Mouse (Mus musculus) erythroblast, embryonic 14.5 days (primary cell): ENCODE measurements around the gene Gm4779. TPM values are rescaled to one million over a fixed set of nuclear protein-coding genes. Genes with fewer than 3 reads are reported as not detected.

Experiments used
- H3K27me3 ChIP-seq: 2 replicates; pipeline ENCODE4 v1.6.1; 2012; ENCODE audit warnings: inconsistent platforms; ENCODE audit not compliant: control insufficient read depth
- H3K36me3 ChIP-seq: 2 replicates; pipeline ENCODE4 v1.6.1; 2012; ENCODE audit warnings: mild to moderate bottlenecking, inconsistent platforms; ENCODE audit not compliant: control insufficient read depth
- H3K4me1 ChIP-seq: 2 replicates; pipeline ENCODE4 v1.6.1; 2012; ENCODE audit warnings: inconsistent platforms; ENCODE audit not compliant: control insufficient read depth
- H3K4me3 ChIP-seq: replicated peaks from 2 replicates; pipeline ENCODE3; 2012; ENCODE audit warnings: moderate library complexity, mild to moderate bottlenecking, inconsistent platforms
- H3K9me3 ChIP-seq: 2 replicates; pipeline ENCODE4 v1.6.1; 2012; ENCODE audit warnings: low read length, inconsistent platforms, mixed read lengths; ENCODE audit not compliant: control insufficient read depth
- GATA1 ChIP-seq: IDR thresholded peaks from 2 replicates; pipeline ENCODE4 v1.6.1; 2012; ENCODE audit warnings: low read length, inconsistent platforms, mixed read lengths
- TAL1 ChIP-seq: IDR thresholded peaks from 3 replicates; pipeline ENCODE4 v1.6.1; 2012; ENCODE audit warnings: low read length, inconsistent platforms, mixed read lengths
- polyA plus RNA-seq: library from polyadenylated mRNA; stranded (reverse); fragments of >175 nt; gene quantifications from 2 replicates; pipeline ENCODE4 v1.2.3, GENCODE M21; 2012

The Gm4779 gene
- polyA plus RNA-seq, 1 experiment = not detected

DNA sequence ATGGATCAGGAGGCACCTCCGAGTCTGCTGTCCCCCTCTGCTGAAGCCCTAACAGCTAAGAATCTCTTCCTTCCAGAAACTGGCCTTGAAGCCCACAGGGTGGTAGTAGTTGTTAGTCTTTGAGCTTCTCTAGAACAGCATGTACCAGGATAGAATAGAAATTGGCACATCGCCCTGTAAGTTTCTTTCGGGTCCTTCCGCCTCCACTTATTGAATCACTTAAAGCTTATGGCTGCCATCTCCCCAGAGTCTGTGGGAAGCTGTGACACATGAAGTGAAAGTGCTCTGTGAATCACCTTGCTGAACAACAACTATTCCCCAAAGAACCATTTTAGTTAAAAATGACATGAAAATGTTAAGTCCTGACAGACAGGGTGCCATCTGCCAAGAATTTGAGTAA lies 29.1 kb downstream of the Gm4779 start:
- Histone ChIP-seq H3K27me3 (no peaks in the 10 kb centered on the region; the same call in 1 of the 2 replicates), H3K9me3 (no peaks in the 10 kb centered on the region), H3K36me3 (no peaks in the 10 kb centered on the region), H3K4me1 (no peaks in the 10 kb centered on the region), H3K4me3 (no peak overlapping the region)
- TF ChIP-seq GATA1 = no peak
- no peak for TF ChIP-seq TAL1

DNA sequence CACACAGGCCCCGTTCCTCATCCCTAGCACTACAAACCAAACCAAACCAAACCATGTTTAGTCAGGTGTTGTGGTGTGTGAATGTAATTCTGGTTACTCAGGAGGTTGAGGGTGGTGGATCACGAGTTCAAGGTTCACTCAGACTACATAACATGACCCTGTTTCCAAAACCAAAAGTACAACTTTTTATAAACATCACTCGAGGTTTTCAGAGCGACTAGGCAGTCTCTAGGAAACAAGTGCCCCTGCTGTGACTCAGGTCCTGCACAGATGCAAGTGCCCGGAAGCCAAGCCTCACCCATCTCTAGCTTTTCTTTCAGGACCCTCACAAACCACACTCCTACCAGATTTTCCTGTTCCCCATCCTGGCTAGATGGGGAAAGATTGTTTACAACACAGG lies 29.6 kb downstream of the Gm4779 start:
- Histone ChIP-seq H3K4me3 (no peak overlapping the region), H3K36me3 (no peaks in the 10 kb centered on the region), H3K9me3 (no peaks in the 10 kb centered on the region), H3K27me3 (no peaks in the 10 kb centered on the region; the same call in 1 of the 2 replicates), H3K4me1 (no peaks in the 10 kb centered on the region)
- TF ChIP-seq GATA1 (no peak), TAL1 (no peak)

DNA sequence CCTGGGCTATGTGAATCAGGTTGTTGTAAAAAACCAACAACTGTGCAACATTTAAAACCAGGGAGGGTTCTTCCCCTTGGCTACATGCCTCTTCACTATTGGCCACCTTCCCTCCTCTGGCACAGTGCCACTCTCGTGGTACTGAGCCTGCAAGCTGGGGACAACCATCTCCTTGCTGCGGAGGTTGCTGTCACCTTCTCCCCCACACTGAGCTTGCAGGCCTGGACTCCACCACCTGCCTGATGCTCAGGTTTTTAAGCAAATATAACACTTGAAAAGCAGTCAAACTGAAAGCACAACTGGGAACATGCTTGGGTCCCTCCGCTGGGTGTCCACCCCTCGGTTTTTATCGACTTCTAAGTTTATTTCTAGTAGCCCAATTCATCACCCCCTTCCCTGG lies 39.7 kb downstream of the Gm4779 start:
- TF ChIP-seq TAL1 (no peak), GATA1 (no peak)
- Histone ChIP-seq H3K4me3 (no peak overlapping the region), H3K27me3 (no peaks in the 10 kb centered on the region; the same call in 1 of the 2 replicates), H3K9me3 (no peaks in the 10 kb centered on the region), H3K4me1 (no peaks in the 10 kb centered on the region), H3K36me3 (no peaks in the 10 kb centered on the region)

DNA sequence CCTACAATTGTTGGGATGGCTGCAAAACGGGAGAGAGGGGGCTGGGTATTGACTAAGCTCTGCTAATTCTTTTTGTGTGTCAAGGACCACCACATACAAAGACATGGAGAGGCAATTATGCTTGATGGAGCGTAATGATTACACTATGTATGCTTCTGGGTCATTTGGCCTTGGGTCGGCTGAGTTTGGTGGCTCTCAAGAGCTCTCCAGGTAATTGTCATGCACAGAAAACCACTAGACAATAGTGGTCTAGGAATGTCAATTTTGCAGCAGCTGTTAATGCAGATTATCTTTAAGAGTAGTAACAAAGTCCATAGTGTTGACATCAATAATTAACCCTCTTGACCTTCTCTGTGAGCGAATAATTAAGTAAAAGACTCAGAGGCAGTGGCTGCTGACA lies 44.1 kb downstream of the Gm4779 start:
- Histone ChIP-seq H3K4me1 (no peaks in the 10 kb centered on the region), H3K9me3 (no peaks in the 10 kb centered on the region), H3K27me3 (no peaks in the 10 kb centered on the region; the same call in 1 of the 2 replicates), H3K36me3 (no peaks in the 10 kb centered on the region), H3K4me3 (no peak overlapping the region)
- TF ChIP-seq GATA1 (no peak), TAL1 (no peak)

DNA sequence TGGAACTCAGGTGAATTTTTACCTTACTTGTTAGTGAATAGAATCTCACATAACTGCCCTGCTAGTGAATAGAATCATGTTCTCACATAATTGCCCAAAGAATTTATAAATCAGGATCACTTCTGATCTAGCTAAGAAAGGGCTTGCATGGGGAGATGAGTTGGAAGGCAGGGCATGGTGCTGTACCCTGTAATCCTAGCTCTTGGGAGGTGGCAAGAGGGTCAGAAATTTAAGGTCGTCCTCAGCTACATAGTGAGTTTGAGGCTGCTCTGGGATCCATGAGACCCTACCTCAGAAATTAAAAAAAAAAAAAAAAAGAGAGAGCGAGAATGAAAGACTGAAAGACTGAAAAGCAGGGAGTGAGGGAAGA lies 53.2 kb downstream of the Gm4779 start:
- Histone ChIP-seq H3K4me3 (no peak overlapping the region), H3K36me3 (no peaks in the 10 kb centered on the region), H3K27me3 (no peaks in the 10 kb centered on the region; the same call in 1 of the 2 replicates), H3K9me3 (no peaks in the 10 kb centered on the region), H3K4me1 (no peaks in the 10 kb centered on the region)
- TF ChIP-seq TAL1 (no peak), GATA1 (no peak)

DNA sequence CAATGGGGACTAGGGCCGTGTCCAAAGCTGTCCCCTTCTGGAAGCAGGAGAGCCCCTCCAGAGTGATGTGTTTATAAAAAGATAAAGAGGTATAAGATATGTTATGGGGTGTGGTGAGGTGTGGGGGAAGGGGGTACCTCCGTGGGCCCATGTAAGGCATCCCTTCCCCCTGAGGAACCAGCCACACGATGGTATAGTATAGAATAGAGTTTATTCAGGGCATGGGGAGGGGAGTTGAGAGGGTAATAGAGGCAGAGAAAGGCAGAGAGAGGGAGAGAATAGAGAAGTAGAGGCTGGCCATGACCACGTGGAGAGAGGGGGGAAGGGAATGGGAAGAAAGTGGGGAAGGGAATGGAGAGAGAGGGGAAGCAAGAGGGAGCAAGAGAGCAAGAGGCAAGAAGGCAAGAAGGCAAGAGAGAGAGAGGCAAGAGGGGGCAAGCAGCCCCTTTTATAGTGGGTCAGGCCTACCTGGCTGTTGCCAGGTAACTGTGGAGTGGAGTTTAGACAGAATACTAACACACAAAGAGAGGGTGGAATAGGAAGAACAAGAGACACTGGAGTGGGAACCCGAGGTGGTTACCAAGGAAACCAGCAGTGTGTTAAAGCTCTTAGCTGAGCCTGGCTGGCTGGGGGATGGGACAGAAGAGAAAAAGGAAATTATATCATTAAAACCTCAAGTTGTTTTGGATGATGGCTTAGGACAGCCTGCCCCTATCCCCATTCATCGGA lies 53.7 kb downstream of the Gm4779 start:
- Histone ChIP-seq H3K4me1 (no peaks in the 10 kb centered on the region), H3K27me3 (no peaks in the 10 kb centered on the region; the same call in 1 of the 2 replicates), H3K4me3 (no peak overlapping the region), H3K36me3 (no peaks in the 10 kb centered on the region), H3K9me3 (no peaks in the 10 kb centered on the region)
- TF ChIP-seq GATA1 (no peak), TAL1 (no peak)

Other genes starting within 250 kb of the Gm4779 start
- 0.14 and 0.38 TPM in 2 replicates for gene Ogt, start 154.4 kb downstream of the Gm4779 start, polyA plus RNA-seq
- not detected in 2 replicates for gene Cxcr3, start 60.2 kb downstream of the Gm4779 start, polyA plus RNA-seq
- gene 8030474K03Rik, start 233 bp upstream of the Gm4779 start, polyA plus RNA-seq = not detected in 2 replicates
- not detected in 2 replicates for gene Nhsl2, start 55.0 kb upstream of the Gm4779 start, polyA plus RNA-seq